14 mouse cellular contexts compared by ENCODE assay signal in genomic region chr1:91061105-91061504, GRCm38 (mm10).
A peak's percentile ranks its signal among the peaks of the same experiment; 100 is the strongest.
DNase-seq lines count a peak whose midpoint lies in the region; ATAC-seq lines count a peak whose summit lies in the region.
"Had no signal": no experiment of that assay in that cellular context is flagged by ENCODE, and none has a peak within 500 bp of the region (broad histone marks: within the 10 kb centered on the region; RNA-seq: fewer than 3 reads in every experiment).

No protein-coding gene starts in this region.

- WGBS in kidney, embryonic 16.5 days, result 51% methylated on average over 4 of the region's 4 CpGs
- 39% methylated on average over 4 of the region's 4 CpGs for WGBS in intestine, embryonic 14.5 days
- 29% methylated on average over 4 of the region's 4 CpGs for WGBS in stomach, embryonic 15.5 days

- no peaks in the 10 kb centered on the region for H3K9me3 ChIP-seq in kidney, embryonic 16.5 days (ENCODE audit: low read length)
- H3K9me3 ChIP-seq in intestine, embryonic 14.5 days (ENCODE audit: control insufficient read depth, low read length), result no peaks in the 10 kb centered on the region
- no peaks in the 10 kb centered on the region for H3K9me3 ChIP-seq in stomach, embryonic 15.5 days
- H3K9me3 ChIP-seq: limb, embryonic 13.5 days had no signal

- no peak overlapping the region for H3K4me2 ChIP-seq in kidney, embryonic 16.5 days (replicated peaks; ENCODE audit: low read depth, low read length)
- H3K4me2 ChIP-seq in intestine, embryonic 14.5 days (ENCODE audit: low read length), result no peak overlapping the region
- no peak overlapping the region for H3K4me2 ChIP-seq in stomach, embryonic 15.5 days
- H3K4me2 ChIP-seq: hindbrain, embryonic 14.5 days; limb, embryonic 13.5 days had no signal

- ATAC-seq in kidney, embryonic 16.5 days (ENCODE audit: low FRiP score, low TSS enrichment), result peak; percentile 55; the same call in 1 of the 2 replicates
- no peak for ATAC-seq in intestine, embryonic 14.5 days (replicated peaks; ENCODE audit: low FRiP score, low TSS enrichment, low read depth)
- no peak; the same call in 1 of the 2 replicates for ATAC-seq in stomach, embryonic 15.5 days (ENCODE audit: insufficient read depth, low FRiP score, low read depth)
- ATAC-seq: forebrain, embryonic 14.5 days had no signal

- H3K36me3 ChIP-seq in kidney, embryonic 16.5 days (ENCODE audit: insufficient read depth, low read length), result no peaks in the 10 kb centered on the region
- no peaks in the 10 kb centered on the region for H3K36me3 ChIP-seq in intestine, embryonic 14.5 days (ENCODE audit: control insufficient read depth, insufficient read depth, low read length)
- no peaks in the 10 kb centered on the region for H3K36me3 ChIP-seq in stomach, embryonic 15.5 days
- H3K36me3 ChIP-seq: limb, embryonic 13.5 days had no signal

- no peak for DNase-seq in kidney, adult 11 months
- DNase-seq in lung, postnatal 10 days, result peak; percentile 63
- DNase-seq in lung, postnatal 25 days (ENCODE audit: low spot score), result no peak
- no peak for DNase-seq in intestine, embryonic 14.5 days (ENCODE audit: low spot score)
- no peak for DNase-seq in cerebellum, postnatal 36 days
- DNase-seq: adrenal gland, adult 8-10 months; cerebellum, adult 11 months; gastrocnemius, postnatal 10 days; right cerebral cortex, postnatal 4 days had no signal

- peaks cover 58% of the 10 kb centered on the region for H3K4me1 ChIP-seq in kidney, embryonic 16.5 days (ENCODE audit: insufficient read depth, low read length)
- peaks cover 49% of the 10 kb centered on the region for H3K4me1 ChIP-seq in intestine, embryonic 14.5 days (replicated peaks; ENCODE audit: control insufficient read depth, insufficient read depth, low read length)
- H3K4me1 ChIP-seq in stomach, embryonic 15.5 days, result peaks cover 51% of the 10 kb centered on the region

- no peak overlapping the region for H3K4me3 ChIP-seq in kidney, embryonic 16.5 days (ENCODE audit: low read length)
- no peak overlapping the region for H3K4me3 ChIP-seq in intestine, embryonic 14.5 days (ENCODE audit: low read depth, low read length)
- H3K4me3 ChIP-seq in stomach, embryonic 15.5 days (replicated peaks), result no peak overlapping the region
- H3K4me3 ChIP-seq: limb, embryonic 13.5 days had no signal

- H3K9ac ChIP-seq in kidney, embryonic 16.5 days (replicated peaks; ENCODE audit: low read length), result no peak overlapping the region
- H3K9ac ChIP-seq in intestine, embryonic 14.5 days (ENCODE audit: low read length), result no peak overlapping the region
- no peak overlapping the region for H3K9ac ChIP-seq in stomach, embryonic 15.5 days
- H3K9ac ChIP-seq: hindbrain, embryonic 14.5 days; limb, embryonic 13.5 days had no signal

- H3K27ac ChIP-seq in kidney, embryonic 16.5 days (ENCODE audit: low read length), result peak overlapping the region; percentile 21; the same call in 1 of the 2 replicates
- H3K27ac ChIP-seq in intestine, embryonic 14.5 days (ENCODE audit: low read depth), result peak overlapping the region; percentile 62; the same call in 1 of the 2 replicates
- peak overlapping the region; percentile 55; the same call in 1 of the 2 replicates for H3K27ac ChIP-seq in stomach, embryonic 15.5 days
- H3K27ac ChIP-seq: hindbrain, embryonic 14.5 days had no signal

- H3K27me3 ChIP-seq in kidney, embryonic 16.5 days (ENCODE audit: insufficient read depth, low read length), result no peaks in the 10 kb centered on the region
- no peaks in the 10 kb centered on the region for H3K27me3 ChIP-seq in intestine, embryonic 14.5 days (replicated peaks; ENCODE audit: control insufficient read depth, insufficient read depth, low read length)
- H3K27me3 ChIP-seq in stomach, embryonic 15.5 days (replicated peaks), result no peaks in the 10 kb centered on the region
- H3K27me3 ChIP-seq: limb, embryonic 13.5 days had no signal
